Mouse (Mus musculus) hindbrain, postnatal 0 days (tissue): ENCODE results near the gene C530025M09Rik. TPM values are rescaled to one million over a fixed set of nuclear protein-coding genes. Genes with fewer than 3 reads are reported as not detected.

Source experiments
- ATAC-seq: fragments of 200-750 bp; cut with Nextera tagmentation; 2 replicates; pipeline ENCODE4 v1.8.0; 2017; ENCODE audit warnings: mild to moderate bottlenecking, moderate TSS enrichment, moderate library complexity
- DNase-seq: peaks from one replicate; pipeline ENCODE4 v3.0.0-alpha.2; 2015; ENCODE audit warnings: low spot score
- H3K27ac ChIP-seq: fragments of 300-500 bp; sonication (generic); 2 replicates; pipeline ENCODE4 v1.5.1; 2014; ENCODE audit warnings: mild to moderate bottlenecking
- H3K27me3 ChIP-seq: fragments of 300-500 bp; sonication (generic); 2 replicates; pipeline ENCODE4 v1.6.1; 2014; ENCODE audit warnings: low read length, mixed read lengths; ENCODE audit not compliant: insufficient read depth
- H3K36me3 ChIP-seq: fragments of 300-500 bp; sonication (generic); 2 replicates; pipeline ENCODE4 v1.6.1; 2014; ENCODE audit warnings: low read length, mixed read lengths; ENCODE audit not compliant: insufficient read depth
- H3K4me1 ChIP-seq: fragments of 300-500 bp; sonication (generic); 2 replicates; pipeline ENCODE4 v1.6.1; 2014; ENCODE audit warnings: antibody characterized with exemption, low read length, mixed read lengths; ENCODE audit not compliant: insufficient read depth
- H3K4me2 ChIP-seq: fragments of 300-500 bp; sonication (generic); 2 replicates; pipeline ENCODE4 v1.6.1; 2014; ENCODE audit warnings: low read depth, mild to moderate bottlenecking, low read length, moderate library complexity, mixed read lengths
- H3K4me3 ChIP-seq: fragments of 300-500 bp; sonication (generic); 2 replicates; pipeline ENCODE4 v1.5.1; 2014; ENCODE audit warnings: low read length
- H3K9ac ChIP-seq: fragments of 300-500 bp; sonication (generic); replicated peaks from 2 replicates; pipeline ENCODE4 v1.6.1; 2014; ENCODE audit warnings: mild to moderate bottlenecking, low read length, moderate library complexity, mixed read lengths
- H3K9me3 ChIP-seq: fragments of 300-500 bp; sonication (generic); 2 replicates; pipeline ENCODE4 v1.6.1; 2016; ENCODE audit warnings: low read length, mixed read lengths
- CTCF ChIP-seq: IDR thresholded peaks from 2 replicates; pipeline ENCODE4 v1.5.1; 2016; ENCODE audit warnings: antibody characterized with exemption, control low read depth, low read depth
- WGBS: fragments of 180-500 bp; shearing (Covaris S2); extraction: QIAGEN DNeasy Blood & Tissue Kit; methylation state at CpG from one replicate; pipeline ENCODE4 v1.1.7; 2014; 5-methylcytosine and 5-hydroxymethylcytosine counted together
- polyA plus RNA-seq: library from polyadenylated mRNA; unstranded; fragments of >200 nt; fragmentation: Nextera tagmentation; extraction: Ambion mirVana; gene quantifications from 2 replicates; pipeline ENCODE4 v1.2.1, GENCODE M21; 2015
- total RNA-seq: library from RNA; depleted of rRNA; stranded (reverse); fragments of >200 nt; gene quantifications from 2 replicates; pipeline ENCODE4 v1.2.3, GENCODE M21; 2014

The C530025M09Rik gene
- total and polyA plus RNA-seq, 2 experiments from 2014 or later: 1.9 TPM; not detected in 1

GRCm38 (mm10) chr2:149831459-149832245 lies 639 bp upstream of the C530025M09Rik start:
- TF ChIP-seq CTCF: peak; percentile 46
- H3K36me3 ChIP-seq: no peaks in the 10 kb centered on the region
- no peaks in the 10 kb centered on the region for H3K27me3 ChIP-seq
- ATAC-seq (peak; percentile 38), DNase-seq (peak; percentile 41)
- no peaks in the 10 kb centered on the region for H3K9me3 ChIP-seq
- H3K4me1 ChIP-seq: 0 out of 2 replicates have a peak, but pooled peaks cover 4% of the 10 kb centered on the region
- peak overlapping the region; percentile 72 for H3K4me3 ChIP-seq
- H3K9ac ChIP-seq: peak overlapping the region; percentile 63
- peak overlapping the region; percentile 97 for H3K4me2 ChIP-seq
- WGBS: under 1% methylated on average over 29 of the region's 29 CpGs
- peak overlapping the region; percentile 54; the same call in 1 of the 2 replicates for H3K27ac ChIP-seq

GRCm38 (mm10) chr2:149829955-149830535 lies 968 bp downstream of the C530025M09Rik start:
- H3K9me3 ChIP-seq: no peaks in the 10 kb centered on the region
- peak; percentile 21 for DNase-seq
- no peaks in the 10 kb centered on the region for H3K36me3 ChIP-seq
- WGBS: 2% methylated on average over 26 of the region's 26 CpGs
- TF ChIP-seq CTCF: no peak
- peak overlapping the region; percentile 72 for H3K4me3 ChIP-seq
- H3K9ac ChIP-seq: peak overlapping the region; percentile 63
- no peaks in the 10 kb centered on the region for H3K27me3 ChIP-seq
- peak overlapping the region; percentile 54; the same call in 1 of the 2 replicates for H3K27ac ChIP-seq
- ATAC-seq: peak; percentile 50; the same call in 1 of the 2 replicates
- 0 out of 2 replicates have a peak, but pooled peaks cover 4% of the 10 kb centered on the region for H3K4me1 ChIP-seq
- peak overlapping the region; percentile 97 for H3K4me2 ChIP-seq

- H3K27me3 ChIP-seq: no peaks in the 10 kb centered on the region
- H3K9me3 ChIP-seq: no peaks in the 10 kb centered on the region
- no peak for ATAC-seq
- peak within 1 kb of the TSS; percentile 97 for H3K4me2 ChIP-seq
- no peaks in the 10 kb centered on the region for H3K36me3 ChIP-seq
- peak within 1 kb of the TSS; percentile 63; the same call in 1 of the 2 replicates for H3K9ac ChIP-seq
- no peak for TF ChIP-seq CTCF
- WGBS: 79% methylated on average over 2 of the region's 2 CpGs
- no peak within 1 kb of the TSS; the same call in 1 of the 2 replicates for H3K27ac ChIP-seq
- H3K4me3 ChIP-seq: peak within 1 kb of the TSS; percentile 72
- DNase-seq: no peak
- H3K4me1 ChIP-seq: 0 out of 2 replicates have a peak, but pooled peaks cover 4% of the 10 kb centered on the region
Measured at GRCm38 (mm10) chr2:149828911-149829310, 2.1 kb downstream of the C530025M09Rik start, which contains the start of gene Syndig1. Gene Syndig1, plus strand, starts transcription at chr2:149829211.

GRCm38 (mm10) chr2:149820201-149820600 lies 10.8 kb downstream of the C530025M09Rik start:
- Histone ChIP-seq H3K9me3 (no peaks in the 10 kb centered on the region), H3K4me1 (no peaks in the 10 kb centered on the region), H3K4me3 (no peak overlapping the region), H3K27me3 (no peaks in the 10 kb centered on the region), H3K9ac (no peak overlapping the region), H3K27ac (no peak overlapping the region), H3K36me3 (no peaks in the 10 kb centered on the region), H3K4me2 (no peak overlapping the region)
- ATAC-seq: no peak
- peak; percentile 42 for TF ChIP-seq CTCF
- 49% methylated on average over 2 of the region's 2 CpGs for WGBS
- DNase-seq: no peak

GRCm38 (mm10) chr2:149819751-149820150 lies 11.3 kb downstream of the C530025M09Rik start:
- no peak overlapping the region for H3K4me3 ChIP-seq
- H3K36me3 ChIP-seq: no peaks in the 10 kb centered on the region
- H3K9ac ChIP-seq: no peak overlapping the region
- DNase-seq: no peak
- WGBS: 88% methylated on average over 3 of the region's 3 CpGs
- ATAC-seq: no peak
- H3K9me3 ChIP-seq: no peaks in the 10 kb centered on the region
- H3K4me1 ChIP-seq: no peaks in the 10 kb centered on the region
- no peak overlapping the region for H3K4me2 ChIP-seq
- no peaks in the 10 kb centered on the region for H3K27me3 ChIP-seq
- no peak overlapping the region for H3K27ac ChIP-seq
- TF ChIP-seq CTCF: no peak

- DNase-seq: no peak
- no peak for ATAC-seq
- WGBS: 74% methylated on average over 3 of the region's 3 CpGs
- no peak for TF ChIP-seq CTCF
- no peak overlapping the region for H3K4me2 ChIP-seq
- H3K9me3 ChIP-seq: no peaks in the 10 kb centered on the region
- H3K9ac ChIP-seq: no peak overlapping the region
- no peak overlapping the region for H3K4me3 ChIP-seq
- H3K27me3 ChIP-seq: no peaks in the 10 kb centered on the region
- no peak overlapping the region for H3K27ac ChIP-seq
- H3K36me3 ChIP-seq: no peaks in the 10 kb centered on the region
- H3K4me1 ChIP-seq: no peaks in the 10 kb centered on the region
Measured at GRCm38 (mm10) chr2:149818395-149818794, 12.6 kb downstream of the C530025M09Rik start.

- WGBS: 94% methylated on average over 2 of the region's 2 CpGs
- no peak for TF ChIP-seq CTCF
- peak; percentile 63; the same call in 1 of the 2 replicates for ATAC-seq
Measured at GRCm38 (mm10) chr2:149812899-149813298, 18.1 kb downstream of the C530025M09Rik start.

More at GRCm38 (mm10) chr2:149812899-149813298, 18.1 kb downstream of the C530025M09Rik start:
- no peak for DNase-seq
- H3K4me1 ChIP-seq: no peaks in the 10 kb centered on the region
- no peak overlapping the region for H3K27ac ChIP-seq
- no peaks in the 10 kb centered on the region for H3K36me3 ChIP-seq
- no peak overlapping the region for H3K4me2 ChIP-seq
- no peak overlapping the region for H3K4me3 ChIP-seq
- H3K9me3 ChIP-seq: no peaks in the 10 kb centered on the region
- no peaks in the 10 kb centered on the region for H3K27me3 ChIP-seq
- no peak overlapping the region for H3K9ac ChIP-seq
